Mouse (Mus musculus) embryonic facial prominence, embryonic 15.5 days (tissue): ENCODE results near the gene Prmt8. TPM values are rescaled to one million over a fixed set of nuclear protein-coding genes. Genes with fewer than 3 reads are reported as not detected.

Source experiments
- ATAC-seq: fragments of 200-750 bp; cut with Nextera tagmentation; 2 replicates; pipeline ENCODE4 v1.8.0; 2017; ENCODE audit warnings: low read depth, moderate TSS enrichment; ENCODE audit not compliant: insufficient number of reproducible peaks, low FRiP score, low TSS enrichment
- H3K27ac ChIP-seq: fragments of 300-500 bp; sonication (generic); replicated peaks from 2 replicates; pipeline ENCODE4 v1.5.1; 2015; ENCODE audit warnings: mild to moderate bottlenecking, inconsistent platforms
- H3K27me3 ChIP-seq: fragments of 300-500 bp; sonication (generic); 2 replicates; pipeline ENCODE4 v1.6.1; 2015; ENCODE audit warnings: inconsistent platforms
- H3K36me3 ChIP-seq: fragments of 300-500 bp; sonication (generic); 2 replicates; pipeline ENCODE4 v1.6.1; 2015; ENCODE audit warnings: mild to moderate bottlenecking, inconsistent platforms
- H3K4me1 ChIP-seq: fragments of 300-500 bp; sonication (generic); 2 replicates; pipeline ENCODE4 v1.6.1; 2015; ENCODE audit warnings: inconsistent platforms
- H3K4me2 ChIP-seq: fragments of 300-500 bp; sonication (generic); replicated peaks from 2 replicates; pipeline ENCODE4 v1.6.1; 2015; ENCODE audit warnings: mild to moderate bottlenecking, inconsistent platforms
- H3K4me3 ChIP-seq: fragments of 300-500 bp; sonication (generic); replicated peaks from 2 replicates; pipeline ENCODE4 v1.5.1; 2015; ENCODE audit warnings: mild to moderate bottlenecking, inconsistent platforms
- H3K9ac ChIP-seq: fragments of 300-500 bp; sonication (generic); 2 replicates; pipeline ENCODE4 v1.6.1; 2015; ENCODE audit warnings: inconsistent platforms
- H3K9me3 ChIP-seq: fragments of 300-500 bp; sonication (generic); replicated peaks from 2 replicates; pipeline ENCODE4 v1.6.1; 2016; ENCODE audit warnings: inconsistent platforms
- WGBS: fragments of 180-500 bp; shearing (Covaris S2); methylation state at CpG from one replicate; pipeline ENCODE4 v1.1.7; 2015; 5-methylcytosine and 5-hydroxymethylcytosine counted together
- polyA plus RNA-seq: library from polyadenylated mRNA; unstranded; fragments of >200 nt; fragmentation: Nextera tagmentation; extraction: Ambion mirVana; gene quantifications from 2 replicates; pipeline ENCODE4 v1.2.1, GENCODE M21; 2015

Prmt8 gene
- polyA plus RNA-seq, 1 experiment from 2014 or later, result 1.1 TPM

- no peak overlapping the region for H3K4me2 ChIP-seq
- no peaks in the 10 kb centered on the region for H3K27me3 ChIP-seq
- no peaks in the 10 kb centered on the region for H3K9me3 ChIP-seq
- no peaks in the 10 kb centered on the region for H3K36me3 ChIP-seq
- no peak overlapping the region for H3K9ac ChIP-seq
- H3K4me3 ChIP-seq, result no peak overlapping the region
- no peak overlapping the region for H3K27ac ChIP-seq
- no peak for ATAC-seq
- 83% methylated on average over 6 of the region's 6 CpGs for WGBS
- H3K4me1 ChIP-seq, result peaks cover 7% of the 10 kb centered on the region
Observed at GRCm38 (mm10) chr6:127687181-127687860, 82.0 kb downstream of the Prmt8 start.

GRCm38 (mm10) chr6:127684981-127685380 is 84.3 kb downstream of the Prmt8 start:
- H3K4me1 ChIP-seq, result peaks cover 7% of the 10 kb centered on the region
- H3K9ac ChIP-seq, result no peak overlapping the region
- no peaks in the 10 kb centered on the region for H3K27me3 ChIP-seq
- no peak for ATAC-seq
- WGBS, result 70% methylated on average over 4 of the region's 4 CpGs
- H3K9me3 ChIP-seq, result no peaks in the 10 kb centered on the region
- no peak overlapping the region for H3K4me3 ChIP-seq
- no peak overlapping the region for H3K4me2 ChIP-seq
- H3K36me3 ChIP-seq, result no peaks in the 10 kb centered on the region
- H3K27ac ChIP-seq, result no peak overlapping the region

- Histone ChIP-seq H3K4me2 (no peak overlapping the region), H3K9ac (no peak overlapping the region), H3K9me3 (no peaks in the 10 kb centered on the region), H3K36me3 (no peaks in the 10 kb centered on the region), H3K27ac (no peak overlapping the region), H3K27me3 (no peaks in the 10 kb centered on the region), H3K4me1 (no peaks in the 10 kb centered on the region), H3K4me3 (no peak overlapping the region)
- WGBS, result 58% methylated on average over 8 of the region's 8 CpGs
- ATAC-seq, result no peak
Observed at GRCm38 (mm10) chr6:127683561-127683960, 85.7 kb downstream of the Prmt8 start.

- Histone ChIP-seq H3K9ac (no peak overlapping the region), H3K27me3 (no peaks in the 10 kb centered on the region), H3K9me3 (no peaks in the 10 kb centered on the region), H3K36me3 (no peaks in the 10 kb centered on the region), H3K4me3 (no peak overlapping the region), H3K4me2 (no peak overlapping the region), H3K27ac (no peak overlapping the region), H3K4me1 (no peaks in the 10 kb centered on the region; the same call in 1 of the 2 replicates)
- WGBS, result 88% methylated on average over 7 of the region's 7 CpGs
- no peak for ATAC-seq
Observed at GRCm38 (mm10) chr6:127680784-127681183, 88.5 kb downstream of the Prmt8 start.

GRCm38 (mm10) chr6:127678998-127679397 is 90.3 kb downstream of the Prmt8 start:
- no peak overlapping the region for H3K4me3 ChIP-seq
- H3K9me3 ChIP-seq, result no peaks in the 10 kb centered on the region

GRCm38 (mm10) chr6:127678320-127678719 is 91.0 kb downstream of the Prmt8 start:
- Histone ChIP-seq H3K36me3 (no peaks in the 10 kb centered on the region), H3K9me3 (no peaks in the 10 kb centered on the region), H3K4me3 (no peak overlapping the region), H3K4me1 (no peaks in the 10 kb centered on the region; the same call in 1 of the 2 replicates), H3K27me3 (no peaks in the 10 kb centered on the region), H3K27ac (no peak overlapping the region), H3K4me2 (no peak overlapping the region), H3K9ac (no peak overlapping the region)
- ATAC-seq, result no peak
- 60% methylated on average over 9 of the region's 9 CpGs for WGBS

More at GRCm38 (mm10) chr6:127678998-127679397, 90.3 kb downstream of the Prmt8 start:
- Histone ChIP-seq H3K4me2 (no peak overlapping the region), H3K9ac (no peak overlapping the region), H3K4me1 (no peaks in the 10 kb centered on the region; the same call in 1 of the 2 replicates), H3K27me3 (no peaks in the 10 kb centered on the region), H3K27ac (no peak overlapping the region), H3K36me3 (no peaks in the 10 kb centered on the region)
- 76% methylated on average over 3 of the region's 3 CpGs for WGBS
- no peak for ATAC-seq

GRCm38 (mm10) chr6:127676866-127677265 is 92.4 kb downstream of the Prmt8 start:
- WGBS, result 81% methylated on average over 11 of the region's 11 CpGs
- Histone ChIP-seq H3K27ac (no peak overlapping the region), H3K4me2 (no peak overlapping the region), H3K36me3 (no peaks in the 10 kb centered on the region), H3K27me3 (no peaks in the 10 kb centered on the region), H3K9ac (no peak overlapping the region), H3K4me3 (no peak overlapping the region), H3K9me3 (no peaks in the 10 kb centered on the region), H3K4me1 (no peaks in the 10 kb centered on the region; the same call in 1 of the 2 replicates)
- ATAC-seq, result no peak

GRCm38 (mm10) chr6:127672071-127672470 is 97.2 kb downstream of the Prmt8 start:
- WGBS, result 83% methylated on average over 7 of the region's 7 CpGs
- H3K9me3 ChIP-seq, result no peaks in the 10 kb centered on the region
- H3K27ac ChIP-seq, result no peak overlapping the region
- no peaks in the 10 kb centered on the region for H3K27me3 ChIP-seq
- no peak for ATAC-seq
- no peak overlapping the region for H3K9ac ChIP-seq
- H3K4me2 ChIP-seq, result no peak overlapping the region
- H3K4me1 ChIP-seq, result no peaks in the 10 kb centered on the region
- H3K36me3 ChIP-seq, result no peaks in the 10 kb centered on the region
- no peak overlapping the region for H3K4me3 ChIP-seq

- H3K9me3 ChIP-seq, result no peaks in the 10 kb centered on the region
- H3K36me3 ChIP-seq, result no peaks in the 10 kb centered on the region
- no peaks in the 10 kb centered on the region; the same call in 1 of the 2 replicates for H3K27me3 ChIP-seq
- no peaks in the 10 kb centered on the region for H3K4me1 ChIP-seq
- H3K27ac ChIP-seq, result no peak overlapping the region
- ATAC-seq, result no peak
- H3K4me2 ChIP-seq, result no peak overlapping the region
- H3K9ac ChIP-seq, result no peak overlapping the region
- H3K4me3 ChIP-seq, result no peak overlapping the region
- WGBS, result 92% methylated on average over 4 of the region's 4 CpGs
Observed at GRCm38 (mm10) chr6:127670031-127670430, 99.2 kb downstream of the Prmt8 start.

- Histone ChIP-seq H3K27me3 (no peaks in the 10 kb centered on the region; the same call in 1 of the 2 replicates), H3K9me3 (no peaks in the 10 kb centered on the region), H3K9ac (no peak overlapping the region), H3K4me2 (no peak overlapping the region), H3K36me3 (no peaks in the 10 kb centered on the region), H3K4me1 (no peaks in the 10 kb centered on the region), H3K27ac (no peak overlapping the region), H3K4me3 (no peak overlapping the region)
- ATAC-seq, result no peak
- WGBS, result 57% methylated on average over 4 of the region's 4 CpGs
Observed at GRCm38 (mm10) chr6:127669313-127669712, 100.0 kb downstream of the Prmt8 start.

- Histone ChIP-seq H3K4me2 (no peak overlapping the region), H3K4me1 (peaks cover 9% of the 10 kb centered on the region; the same call in 1 of the 2 replicates), H3K27me3 (no peaks in the 10 kb centered on the region; the same call in 1 of the 2 replicates), H3K9me3 (no peaks in the 10 kb centered on the region), H3K9ac (no peak overlapping the region), H3K4me3 (no peak overlapping the region), H3K36me3 (no peaks in the 10 kb centered on the region), H3K27ac (no peak overlapping the region)
- no peak for ATAC-seq
- 80% methylated on average over 7 of the region's 7 CpGs for WGBS
Observed at GRCm38 (mm10) chr6:127663263-127663662, 106.0 kb downstream of the Prmt8 start.
